Mouse (Mus musculus) hindbrain, embryonic 10.5 days (tissue): ENCODE data around the gene AU022252. TPM values are rescaled to one million over a fixed set of nuclear protein-coding genes. Genes with fewer than 3 reads are reported as not detected.
A peak's percentile ranks its signal among the peaks of the same experiment; 100 is the strongest.

Source experiments
- DNase-seq: peaks from one replicate; pipeline ENCODE4 v3.0.0-alpha.2; 2017; ENCODE audit warnings: low spot score
- H3K27ac ChIP-seq: fragments of 300-500 bp; sonication (generic); 2 replicates; pipeline ENCODE4 v1.5.1; 2016; ENCODE audit warnings: mild to moderate bottlenecking, moderate library complexity
- H3K27me3 ChIP-seq: fragments of 300-500 bp; sonication (generic); 2 replicates; pipeline ENCODE4 v1.6.1; 2016; ENCODE audit warnings: mild to moderate bottlenecking; ENCODE audit not compliant: poor library complexity, insufficient read depth, severe bottlenecking
- H3K36me3 ChIP-seq: fragments of 300-500 bp; sonication (generic); 2 replicates; pipeline ENCODE4 v1.6.1; 2016; ENCODE audit warnings: mild to moderate bottlenecking, moderate library complexity
- H3K4me1 ChIP-seq: fragments of 300-500 bp; sonication (generic); replicated peaks from 2 replicates; pipeline ENCODE4 v1.6.1; 2016; ENCODE audit warnings: mild to moderate bottlenecking
- H3K4me3 ChIP-seq: fragments of 300-500 bp; sonication (generic); 2 replicates; pipeline ENCODE4 v1.5.1; 2016; ENCODE audit warnings: mild to moderate bottlenecking, moderate library complexity
- H3K9me3 ChIP-seq: fragments of 300-500 bp; sonication (generic); 2 replicates; pipeline ENCODE4 v1.6.1; 2016; ENCODE audit warnings: mild to moderate bottlenecking, moderate library complexity
- WGBS: fragments of 180-500 bp; shearing (Covaris S2); methylation state at CpG from one replicate; pipeline ENCODE4 v1.1.7; 2016; 5-methylcytosine and 5-hydroxymethylcytosine counted together
- polyA plus RNA-seq: library from polyadenylated mRNA; unstranded; fragments of >200 nt; fragmentation: Nextera tagmentation; extraction: Ambion mirVana; gene quantifications from 2 replicates; pipeline ENCODE4 v1.2.1, GENCODE M21; 2016

The AU022252 gene
- polyA plus RNA-seq, 1 experiment from 2014 or later, result 43.5 TPM

DNA sequence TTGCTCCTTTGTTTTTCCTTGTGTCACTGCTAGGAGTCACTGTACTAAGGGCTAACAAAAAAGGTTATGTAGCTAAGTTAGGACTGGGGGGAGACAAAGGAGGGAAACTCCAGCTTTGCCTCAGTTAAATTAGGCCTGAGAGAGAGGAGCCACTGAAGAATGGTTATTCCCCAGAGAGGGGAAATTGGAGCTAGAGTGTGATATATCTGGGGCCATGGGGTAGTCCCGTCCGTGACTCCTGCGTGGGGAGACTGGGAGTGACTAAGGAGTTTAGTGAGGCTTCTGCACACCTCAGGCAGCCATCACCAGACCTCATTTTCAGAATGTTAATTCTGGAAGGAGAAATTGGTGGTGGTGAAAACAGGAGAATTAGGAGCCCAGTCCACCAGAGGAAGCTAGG, 1.8 kb upstream of the AU022252 start:
- Histone ChIP-seq H3K4me3 (peak overlapping the region; percentile 86), H3K4me1 (peaks cover 28% of the 10 kb centered on the region), H3K27me3 (no peaks in the 10 kb centered on the region), H3K9me3 (no peaks in the 10 kb centered on the region), H3K36me3 (peaks cover 14% of the 10 kb centered on the region), H3K27ac (no peak overlapping the region)
- DNase-seq, result no peak
- 80% methylated on average over 3 of the region's 3 CpGs for WGBS

DNA sequence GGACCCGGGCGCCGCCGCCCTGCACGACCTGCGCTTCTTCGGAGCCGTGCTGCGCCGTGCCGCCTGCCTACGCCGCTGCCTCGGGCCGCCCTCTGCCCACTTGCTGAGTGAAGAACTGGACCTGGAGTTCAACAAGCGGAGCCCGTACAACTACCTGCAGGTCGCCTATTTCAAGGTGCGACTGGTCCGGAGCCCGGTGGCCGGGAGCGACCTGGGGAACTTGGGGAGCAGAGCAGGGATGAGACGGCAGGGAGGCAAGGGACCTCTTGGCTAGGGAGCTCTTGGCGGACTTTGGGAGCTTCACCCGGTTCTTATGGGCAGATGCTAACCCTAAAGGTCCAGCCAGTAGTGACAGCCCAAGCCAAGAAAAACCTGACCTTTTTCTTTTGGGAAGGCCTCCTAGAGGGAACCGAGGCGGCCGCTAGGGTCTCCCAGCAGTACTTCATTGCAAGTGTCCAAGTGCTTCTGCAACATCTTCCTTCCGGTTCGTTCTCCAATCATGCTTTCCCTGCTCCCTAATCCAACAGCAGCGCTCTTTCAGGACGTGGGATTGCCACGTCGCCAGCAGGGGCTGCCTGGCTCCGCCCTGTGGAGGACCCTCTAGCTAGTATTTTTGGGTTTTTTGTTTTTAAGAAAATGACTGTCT, 867 bp upstream of the AU022252 start:
- Histone ChIP-seq H3K27ac (peak overlapping the region; percentile 88), H3K4me3 (peak overlapping the region; percentile 86), H3K36me3 (peaks cover 18% of the 10 kb centered on the region), H3K4me1 (peaks cover 26% of the 10 kb centered on the region), H3K27me3 (no peaks in the 10 kb centered on the region), H3K9me3 (no peaks in the 10 kb centered on the region)
- WGBS, result under 1% methylated on average over 36 of the region's 36 CpGs
- DNase-seq, result peak; percentile 73

DNA sequence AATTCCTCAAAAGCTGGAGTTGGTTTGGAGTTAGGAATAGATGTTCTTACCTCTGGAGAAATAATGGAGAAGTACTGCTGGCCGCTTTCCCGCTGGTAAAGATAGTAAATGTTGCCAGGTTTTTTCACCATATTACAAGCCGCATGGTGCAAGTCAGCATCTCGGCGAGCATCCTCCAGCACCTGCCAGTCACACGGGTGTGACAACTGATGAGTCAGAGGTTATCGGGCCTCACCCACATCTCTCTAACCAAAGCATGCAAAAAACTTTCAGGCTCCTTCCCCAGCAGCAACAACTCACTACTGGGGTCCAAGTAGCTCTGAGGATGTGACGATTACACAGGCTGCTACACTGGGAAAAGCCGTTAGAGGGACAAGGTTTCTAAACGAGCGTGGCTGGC, 5.8 kb downstream of the AU022252 start:
- Histone ChIP-seq H3K36me3 (peaks cover 60% of the 10 kb centered on the region), H3K4me1 (peaks cover 6% of the 10 kb centered on the region), H3K27ac (no peak overlapping the region), H3K4me3 (no peak overlapping the region), H3K9me3 (no peaks in the 10 kb centered on the region), H3K27me3 (no peaks in the 10 kb centered on the region)
- 95% methylated on average over 11 of the region's 11 CpGs for WGBS
- DNase-seq, result no peak

DNA sequence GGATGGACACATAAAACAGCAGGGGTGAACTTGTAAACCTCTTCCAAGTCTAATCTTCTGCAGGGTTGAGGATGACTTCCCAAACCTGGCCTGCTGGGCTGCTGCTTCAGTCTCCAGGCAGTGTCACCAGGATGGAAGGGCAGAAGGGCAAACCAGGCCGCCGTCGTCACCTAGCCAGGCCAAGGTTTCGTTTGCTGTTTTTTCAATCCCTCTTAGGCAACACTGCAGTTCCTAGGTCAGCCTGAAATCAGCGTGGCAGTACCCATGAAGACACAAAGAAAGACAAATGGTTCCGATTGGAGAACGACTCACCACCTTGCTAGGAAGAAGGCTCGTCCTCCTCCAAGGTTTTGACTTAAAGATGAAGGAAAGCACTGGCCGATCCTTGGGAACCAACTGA, 6.8 kb downstream of the AU022252 start:
- peaks cover 60% of the 10 kb centered on the region for H3K36me3 ChIP-seq
- H3K27me3 ChIP-seq, result no peaks in the 10 kb centered on the region
- DNase-seq, result no peak
- no peak overlapping the region for H3K27ac ChIP-seq
- no peaks in the 10 kb centered on the region for H3K4me1 ChIP-seq
- H3K9me3 ChIP-seq, result no peaks in the 10 kb centered on the region
- no peak overlapping the region for H3K4me3 ChIP-seq
- WGBS, result 91% methylated on average over 9 of the region's 9 CpGs

GRCm38 (mm10) chr4:119224534-119224933, 8.0 kb downstream of the AU022252 start:
- H3K27me3 ChIP-seq, result no peaks in the 10 kb centered on the region
- H3K36me3 ChIP-seq, result peaks cover 60% of the 10 kb centered on the region
- H3K4me1 ChIP-seq, result no peaks in the 10 kb centered on the region
- WGBS, result 94% methylated on average over 3 of the region's 3 CpGs
- H3K27ac ChIP-seq, result no peak overlapping the region
- H3K9me3 ChIP-seq, result no peaks in the 10 kb centered on the region
- DNase-seq, result no peak
- H3K4me3 ChIP-seq, result no peak overlapping the region

- peak; percentile 30 for DNase-seq
Measured at GRCm38 (mm10) chr4:119223696-119224095, 8.8 kb downstream of the AU022252 start.

GRCm38 (mm10) chr4:119218169-119218568, 14.3 kb downstream of the AU022252 start, which contains the start of gene Tmem269:
Tmem269 (minus strand) TSS chr4:119218217.
- H3K4me1 ChIP-seq, result peaks cover 12% of the 10 kb centered on the region
- WGBS, result 12% methylated on average over 11 of the region's 11 CpGs
- H3K27me3 ChIP-seq, result no peaks in the 10 kb centered on the region
- peaks cover 7% of the 10 kb centered on the region; the same call in 1 of the 2 replicates for H3K36me3 ChIP-seq
- H3K9me3 ChIP-seq, result no peaks in the 10 kb centered on the region
- H3K27ac ChIP-seq, result 0 out of 2 replicates have a peak within 1 kb of the TSS, but pooled peaks have one; percentile 16
- peak; percentile 17 for DNase-seq
- H3K4me3 ChIP-seq, result no peak within 1 kb of the TSS

More at GRCm38 (mm10) chr4:119223696-119224095, 8.8 kb downstream of the AU022252 start:
- H3K27ac ChIP-seq, result no peak overlapping the region
- WGBS, result 82% methylated on average over 1 of the region's 1 CpGs
- no peak overlapping the region for H3K4me3 ChIP-seq
- peaks cover 1% of the 10 kb centered on the region; the same call in 1 of the 2 replicates for H3K4me1 ChIP-seq
- no peaks in the 10 kb centered on the region for H3K9me3 ChIP-seq
- peaks cover 59% of the 10 kb centered on the region for H3K36me3 ChIP-seq
- no peaks in the 10 kb centered on the region for H3K27me3 ChIP-seq

- Histone ChIP-seq H3K9me3 (no peaks in the 10 kb centered on the region), H3K36me3 (no peaks in the 10 kb centered on the region), H3K27ac (no peak overlapping the region), H3K4me1 (peaks cover 12% of the 10 kb centered on the region), H3K4me3 (no peak overlapping the region), H3K27me3 (no peaks in the 10 kb centered on the region)
- WGBS, result 82% methylated on average over 8 of the region's 8 CpGs
- DNase-seq, result no peak
Measured at GRCm38 (mm10) chr4:119216667-119217066, 15.8 kb downstream of the AU022252 start.

DNA sequence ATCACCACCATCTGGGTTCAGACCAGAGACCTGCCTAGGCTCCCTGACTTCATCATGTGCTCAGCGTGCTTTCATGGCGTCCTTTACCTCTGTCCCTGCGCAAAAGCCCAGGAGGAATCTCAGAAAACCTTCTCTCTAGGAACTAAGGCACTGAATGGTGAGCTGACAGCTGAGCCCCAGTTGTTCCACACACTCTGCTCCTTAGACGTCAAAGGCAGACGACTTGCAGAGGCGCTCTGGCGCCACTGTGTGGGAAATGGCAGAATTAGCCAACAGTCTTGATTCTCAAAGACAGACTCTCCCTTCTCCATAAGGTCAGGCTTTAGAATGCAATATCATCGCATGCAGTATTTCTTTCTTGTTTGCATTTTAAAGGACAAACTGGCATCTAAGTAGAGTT, 27.8 kb downstream of the AU022252 start:
- H3K36me3 ChIP-seq, result peaks cover 19% of the 10 kb centered on the region
- H3K27me3 ChIP-seq, result no peaks in the 10 kb centered on the region
- H3K9me3 ChIP-seq, result no peaks in the 10 kb centered on the region
- WGBS, result 17% methylated on average over 8 of the region's 8 CpGs
- DNase-seq, result peak; percentile 66
- H3K4me1 ChIP-seq, result peaks cover 14% of the 10 kb centered on the region
- 0 out of 2 replicates have a peak overlapping the region, but pooled peaks have one; percentile 23 for H3K27ac ChIP-seq
- no peak overlapping the region for H3K4me3 ChIP-seq

GRCm38 (mm10) chr4:119198105-119198504, 34.4 kb downstream of the AU022252 start:
- H3K4me3 ChIP-seq, result no peak overlapping the region
- no peaks in the 10 kb centered on the region for H3K27me3 ChIP-seq
- H3K36me3 ChIP-seq, result peaks cover 35% of the 10 kb centered on the region
- no peak overlapping the region for H3K27ac ChIP-seq
- 88% methylated on average over 6 of the region's 6 CpGs for WGBS
- no peaks in the 10 kb centered on the region for H3K9me3 ChIP-seq
- DNase-seq, result no peak
- H3K4me1 ChIP-seq, result peaks cover 27% of the 10 kb centered on the region

- H3K27ac ChIP-seq, result peak overlapping the region; percentile 89
- peak overlapping the region; percentile 76 for H3K4me3 ChIP-seq
- H3K36me3 ChIP-seq, result peaks cover 21% of the 10 kb centered on the region
- H3K4me1 ChIP-seq, result peaks cover 27% of the 10 kb centered on the region
- DNase-seq, result no peak
- no peaks in the 10 kb centered on the region for H3K9me3 ChIP-seq
- peaks cover 1% of the 10 kb centered on the region; the same call in 1 of the 2 replicates for H3K27me3 ChIP-seq
- 7% methylated on average over 18 of the region's 18 CpGs for WGBS
Measured at GRCm38 (mm10) chr4:119195582-119196320, 36.8 kb downstream of the AU022252 start.

DNA sequence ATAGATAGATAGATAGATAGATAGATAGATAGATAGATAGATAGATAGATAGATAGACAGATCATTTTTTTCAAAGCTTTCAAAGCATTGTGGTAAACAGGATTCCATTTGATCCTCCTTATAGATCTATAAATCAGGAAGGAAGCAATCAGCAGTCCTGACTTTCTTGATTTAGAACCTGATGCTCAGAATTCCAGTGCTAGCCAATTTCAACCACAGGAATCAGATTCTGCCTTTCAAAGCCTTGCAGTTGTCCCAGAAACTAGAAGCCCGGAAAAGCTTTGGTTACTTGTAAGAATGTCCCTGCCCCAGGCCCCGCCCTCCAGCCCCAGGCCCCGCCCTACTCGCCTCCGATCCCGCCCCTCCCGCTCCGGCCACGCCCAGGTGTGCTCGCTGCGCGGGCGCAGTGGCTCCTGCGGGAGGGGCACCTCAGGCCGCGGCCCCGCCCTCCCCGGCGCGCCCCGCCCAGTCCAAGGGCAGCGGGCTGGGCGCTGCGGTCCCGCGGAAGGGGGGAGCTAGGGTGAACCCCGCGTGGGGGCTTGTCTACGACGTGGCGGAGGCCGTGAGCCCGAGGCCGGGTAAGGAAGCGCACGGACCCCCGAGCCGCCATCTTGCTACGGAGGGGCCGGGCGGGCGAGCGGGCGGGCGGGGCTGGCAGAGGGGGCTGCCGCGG, 37.5 kb downstream of the AU022252 start, which contains the start of gene Svbp:
Svbp (plus strand) TSS at position 398 of the 673 bp plus-strand sequence.
- H3K4me1 ChIP-seq, result peaks cover 28% of the 10 kb centered on the region
- H3K27me3 ChIP-seq, result peaks cover 5% of the 10 kb centered on the region; the same call in 1 of the 2 replicates
- under 1% methylated on average over 44 of the region's 47 CpGs for WGBS
- DNase-seq, result peak; percentile 92
- peak within 1 kb of the TSS; percentile 89 for H3K27ac ChIP-seq
- H3K9me3 ChIP-seq, result no peaks in the 10 kb centered on the region
- peaks cover 16% of the 10 kb centered on the region for H3K36me3 ChIP-seq
- peak within 1 kb of the TSS; percentile 76 for H3K4me3 ChIP-seq
